Mouse (Mus musculus) heart, embryonic 11.5 days (tissue): ENCODE data around the gene Sema4a. TPM values are rescaled to one million over a fixed set of nuclear protein-coding genes. Genes with fewer than 3 reads are reported as not detected.
A peak's percentile ranks its signal among the peaks of the same experiment; 100 is the strongest.

ENCODE experiments used
- ATAC-seq: fragments of 200-750 bp; cut with Nextera tagmentation; replicated peaks from 2 replicates; pipeline ENCODE4 v1.8.0; 2017; ENCODE audit warnings: moderate library complexity; ENCODE audit not compliant: insufficient number of reproducible peaks, low FRiP score, low TSS enrichment
- H3K27ac ChIP-seq: fragments of 300-500 bp; sonication (generic); 2 replicates; pipeline ENCODE4 v1.5.1; 2014; ENCODE audit warnings: mild to moderate bottlenecking, low read depth, low read length
- H3K27me3 ChIP-seq: fragments of 300-500 bp; sonication (generic); 2 replicates; pipeline ENCODE4 v1.6.1; 2014; ENCODE audit warnings: mild to moderate bottlenecking, low read length, mixed read lengths; ENCODE audit not compliant: control insufficient read depth, insufficient read depth
- H3K36me3 ChIP-seq: fragments of 300-500 bp; sonication (generic); 2 replicates; pipeline ENCODE4 v1.6.1; 2014; ENCODE audit warnings: mild to moderate bottlenecking, low read length, moderate library complexity, mixed read lengths; ENCODE audit not compliant: control insufficient read depth, insufficient read depth
- H3K4me1 ChIP-seq: fragments of 300-500 bp; sonication (generic); 2 replicates; pipeline ENCODE4 v1.6.1; 2014; ENCODE audit warnings: low read length; ENCODE audit not compliant: control insufficient read depth, insufficient read depth
- H3K4me2 ChIP-seq: fragments of 300-500 bp; sonication (generic); 2 replicates; pipeline ENCODE4 v1.6.1; 2014; ENCODE audit warnings: mild to moderate bottlenecking, moderate library complexity
- H3K4me3 ChIP-seq: fragments of 300-500 bp; sonication (generic); 2 replicates; pipeline ENCODE4 v1.5.1; 2014; ENCODE audit warnings: low read depth, low read length
- H3K9ac ChIP-seq: fragments of 300-500 bp; sonication (generic); 2 replicates; pipeline ENCODE4 v1.6.1; 2014; ENCODE audit warnings: mild to moderate bottlenecking, low read depth, low read length, moderate library complexity
- H3K9me3 ChIP-seq: fragments of 300-500 bp; sonication (generic); replicated peaks from 2 replicates; pipeline ENCODE4 v1.6.1; 2016; ENCODE audit warnings: low read length; ENCODE audit not compliant: control insufficient read depth
- WGBS: fragments of 180-500 bp; shearing (Covaris S2); extraction: QIAGEN DNeasy Blood & Tissue Kit; methylation state at CpG from one replicate; pipeline ENCODE4 v1.1.7; 2014; ENCODE audit not compliant: insufficient replicate concordance; 5-methylcytosine and 5-hydroxymethylcytosine counted together
- polyA plus RNA-seq: library from polyadenylated mRNA; unstranded; fragments of >200 nt; fragmentation: Nextera tagmentation; extraction: Ambion mirVana; gene quantifications from 2 replicates; pipeline ENCODE4 v1.2.1, GENCODE M21; 2014

The Sema4a gene
- polyA plus RNA-seq, 1 experiment from 2014 or later = 0.80 TPM

- Histone ChIP-seq H3K27me3 (no peaks in the 10 kb centered on the region), H3K27ac (no peak overlapping the region), H3K36me3 (no peaks in the 10 kb centered on the region), H3K4me2 (no peak overlapping the region), H3K9me3 (no peaks in the 10 kb centered on the region), H3K4me1 (no peaks in the 10 kb centered on the region), H3K9ac (no peak overlapping the region), H3K4me3 (no peak overlapping the region)
- 56% methylated on average over 10 of the region's 10 CpGs for WGBS
- no peak for ATAC-seq
Observed at GRCm38 (mm10) chr3:88470943-88471479, 10.0 kb upstream of the Sema4a start.

GRCm38 (mm10) chr3:88469466-88469865 lies 8.5 kb upstream of the Sema4a start:
- ATAC-seq = no peak
- H3K36me3 ChIP-seq = no peaks in the 10 kb centered on the region
- H3K27me3 ChIP-seq = no peaks in the 10 kb centered on the region
- 83% methylated on average over 2 of the region's 2 CpGs for WGBS
- no peak overlapping the region for H3K4me2 ChIP-seq
- H3K4me3 ChIP-seq = no peak overlapping the region
- H3K4me1 ChIP-seq = no peaks in the 10 kb centered on the region
- H3K9ac ChIP-seq = no peak overlapping the region
- H3K27ac ChIP-seq = no peak overlapping the region
- H3K9me3 ChIP-seq = no peaks in the 10 kb centered on the region

DNA sequence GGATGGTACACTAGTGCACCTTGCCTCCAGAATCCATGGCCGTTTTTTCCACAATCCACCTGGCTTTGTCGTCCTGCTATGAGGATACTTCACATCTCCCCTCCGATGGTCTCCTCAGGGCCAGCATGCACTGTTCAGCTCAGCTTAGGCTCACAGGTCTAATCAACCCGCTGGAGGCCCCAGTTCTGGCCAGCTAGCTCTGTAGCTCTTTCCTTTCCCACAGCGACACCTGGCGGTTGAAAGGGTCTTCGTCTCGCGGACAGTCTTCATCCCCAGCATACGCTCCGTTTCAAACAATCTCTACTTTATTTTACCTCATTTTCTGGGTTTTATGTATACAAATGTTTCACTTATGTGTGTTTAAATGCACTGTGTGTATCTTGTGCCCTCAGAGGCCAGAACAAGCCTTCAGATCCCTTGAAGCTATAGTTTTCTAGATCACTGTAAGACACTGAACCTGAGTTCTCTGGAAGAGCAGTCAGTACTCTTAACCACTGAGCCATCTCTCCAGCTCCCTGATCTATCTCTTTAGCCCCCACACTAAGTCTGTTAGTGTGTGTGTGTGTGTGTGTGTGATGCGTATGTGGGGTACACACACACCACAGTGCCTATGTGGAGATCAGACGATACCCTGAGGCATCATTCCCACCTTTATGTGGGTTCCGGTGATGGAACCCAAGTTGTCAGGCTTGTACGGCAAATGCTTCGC lies 6.3 kb upstream of the Sema4a start:
- no peaks in the 10 kb centered on the region for H3K27me3 ChIP-seq
- H3K4me2 ChIP-seq = no peak overlapping the region
- H3K36me3 ChIP-seq = no peaks in the 10 kb centered on the region
- no peaks in the 10 kb centered on the region for H3K9me3 ChIP-seq
- no peak overlapping the region for H3K9ac ChIP-seq
- peak; percentile 63; the same call in 1 of the 2 replicates for ATAC-seq
- 29% methylated on average over 16 of the region's 16 CpGs for WGBS
- no peak overlapping the region for H3K4me3 ChIP-seq
- no peak overlapping the region for H3K27ac ChIP-seq
- no peaks in the 10 kb centered on the region for H3K4me1 ChIP-seq

DNA sequence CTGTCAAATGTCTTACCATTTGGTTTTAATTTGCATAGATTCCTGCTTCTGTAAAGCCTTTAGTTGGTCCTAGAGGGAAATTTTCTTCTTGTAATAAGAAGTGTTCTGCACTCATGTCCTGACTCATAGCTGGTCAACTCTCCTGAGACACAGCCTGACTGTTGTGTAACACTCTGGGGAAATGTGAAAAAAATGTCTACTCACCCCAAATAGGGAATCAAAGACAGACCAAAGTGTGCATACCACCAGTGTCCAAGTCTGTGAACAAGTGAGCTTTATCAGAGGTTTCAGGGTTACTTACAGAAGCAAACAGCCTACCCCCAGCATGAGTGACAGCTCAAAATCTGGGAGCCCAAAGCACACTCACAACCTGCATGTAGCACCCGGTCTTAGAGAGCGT lies 4.1 kb upstream of the Sema4a start:
- Histone ChIP-seq H3K4me1 (no peaks in the 10 kb centered on the region), H3K4me2 (no peak overlapping the region), H3K9me3 (no peaks in the 10 kb centered on the region), H3K4me3 (no peak overlapping the region), H3K36me3 (no peaks in the 10 kb centered on the region), H3K9ac (no peak overlapping the region), H3K27ac (no peak overlapping the region), H3K27me3 (peaks cover 2% of the 10 kb centered on the region; the same call in 1 of the 2 replicates)
- no peak for ATAC-seq
- 66% methylated on average over 2 of the region's 2 CpGs for WGBS

DNA sequence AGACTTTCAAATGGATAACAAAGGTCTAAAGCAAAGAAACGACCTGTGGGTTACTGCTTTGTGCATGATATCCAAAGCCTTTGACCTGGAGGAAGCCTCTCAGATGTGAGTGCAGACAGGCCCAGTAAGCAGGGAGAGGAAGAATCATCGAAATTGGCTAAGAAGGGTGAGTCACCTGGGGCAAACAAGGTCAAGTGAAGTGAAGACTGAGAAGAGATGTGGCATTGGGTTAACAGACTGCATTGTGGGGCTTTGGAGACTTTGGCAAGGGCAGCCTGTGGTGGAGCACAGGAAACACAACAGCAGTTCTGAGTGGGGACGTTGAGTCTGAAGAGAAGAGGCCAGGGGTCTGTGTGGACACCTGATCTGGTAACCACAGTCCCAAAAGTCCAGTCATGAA lies 3.4 kb upstream of the Sema4a start:
- 46% methylated on average over 3 of the region's 3 CpGs for WGBS
- no peak for ATAC-seq
- H3K9ac ChIP-seq = no peak overlapping the region
- no peaks in the 10 kb centered on the region for H3K4me1 ChIP-seq
- no peaks in the 10 kb centered on the region for H3K36me3 ChIP-seq
- no peak overlapping the region for H3K27ac ChIP-seq
- H3K9me3 ChIP-seq = no peaks in the 10 kb centered on the region
- no peak overlapping the region for H3K4me2 ChIP-seq
- no peak overlapping the region for H3K4me3 ChIP-seq
- H3K27me3 ChIP-seq = peaks cover 7% of the 10 kb centered on the region

DNA sequence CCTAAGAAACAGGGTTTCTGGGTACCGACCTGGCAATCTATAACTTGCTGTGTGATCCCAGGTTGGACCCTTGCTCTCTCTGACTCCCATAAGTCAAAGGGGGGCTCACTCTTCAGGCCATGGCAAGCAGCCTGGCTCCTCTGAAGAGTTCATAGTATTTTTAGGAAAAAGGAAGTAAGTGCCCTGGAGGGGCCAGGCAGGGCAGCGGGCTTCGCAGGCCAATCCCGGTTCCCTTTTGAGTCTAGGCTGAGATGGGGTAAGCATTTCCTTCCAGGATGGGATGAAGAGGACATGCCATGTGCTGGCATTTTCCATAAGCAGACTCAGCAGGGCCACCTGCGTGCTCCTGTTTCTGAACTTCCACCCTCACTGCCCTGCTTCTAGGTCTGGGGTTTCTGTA lies 953 bp downstream of the Sema4a start:
- WGBS = 70% methylated on average over 5 of the region's 5 CpGs
- Histone ChIP-seq H3K27ac (no peak overlapping the region), H3K27me3 (peaks cover 32% of the 10 kb centered on the region)

GRCm38 (mm10) chr3:88458778-88459219 lies 2.2 kb downstream of the Sema4a start:
- H3K4me2 ChIP-seq = peak overlapping the region; percentile 24; the same call in 1 of the 2 replicates
- no peaks in the 10 kb centered on the region for H3K36me3 ChIP-seq
- no peaks in the 10 kb centered on the region for H3K9me3 ChIP-seq
- H3K4me1 ChIP-seq = no peaks in the 10 kb centered on the region
- peaks cover 41% of the 10 kb centered on the region for H3K27me3 ChIP-seq
- H3K27ac ChIP-seq = no peak overlapping the region
- ATAC-seq = no peak
- 4% methylated on average over 14 of the region's 14 CpGs for WGBS
- no peak overlapping the region for H3K9ac ChIP-seq
- no peak overlapping the region for H3K4me3 ChIP-seq

More for the DNA sequence above, 953 bp downstream of the Sema4a start:
- Histone ChIP-seq H3K9me3 (no peaks in the 10 kb centered on the region), H3K4me3 (no peak overlapping the region), H3K9ac (no peak overlapping the region), H3K36me3 (no peaks in the 10 kb centered on the region), H3K4me2 (no peak overlapping the region), H3K4me1 (no peaks in the 10 kb centered on the region)
- no peak for ATAC-seq

DNA sequence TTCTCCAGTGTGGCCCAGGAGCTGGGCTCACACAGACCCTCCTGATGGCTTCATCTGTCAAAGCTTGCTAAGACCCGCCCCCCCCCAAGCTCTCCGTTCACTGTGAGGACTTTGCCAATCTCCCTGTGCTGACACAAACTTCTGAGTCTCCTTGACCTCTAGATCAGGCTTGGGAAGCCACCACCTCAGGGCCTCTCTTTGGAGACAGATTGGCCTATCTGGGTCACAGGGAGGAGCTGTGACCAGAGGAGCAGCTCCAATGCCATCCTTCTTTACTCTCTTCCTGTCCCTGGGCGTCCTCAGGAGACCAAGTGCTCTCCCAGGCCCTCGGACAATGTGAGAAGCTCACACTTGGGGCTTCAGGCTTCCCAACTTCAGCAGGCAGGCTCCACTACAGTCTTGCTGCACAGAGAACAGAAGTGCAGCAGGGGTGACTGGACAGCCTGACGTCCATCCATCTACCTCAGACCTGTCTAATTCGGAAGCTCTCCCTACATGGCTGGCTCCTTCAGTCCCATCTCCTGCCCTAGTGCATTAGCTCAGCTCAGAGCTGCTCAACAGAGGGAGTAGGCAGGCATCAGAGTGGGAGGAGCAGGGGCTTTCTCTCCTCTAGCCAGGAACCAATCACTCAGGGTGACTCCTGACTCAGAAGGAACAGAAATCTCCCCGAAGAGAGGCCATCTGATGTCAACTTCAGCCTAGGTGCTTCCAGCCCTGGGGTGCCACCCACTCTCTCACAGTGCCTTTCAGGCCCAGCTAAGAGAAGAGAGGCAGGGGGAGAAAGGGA lies 4.0 kb downstream of the Sema4a start:
- 55% methylated on average over 7 of the region's 7 CpGs for WGBS
- Histone ChIP-seq H3K9me3 (no peaks in the 10 kb centered on the region), H3K4me1 (no peaks in the 10 kb centered on the region), H3K27me3 (peaks cover 47% of the 10 kb centered on the region), H3K36me3 (no peaks in the 10 kb centered on the region), H3K9ac (no peak overlapping the region), H3K27ac (no peak overlapping the region), H3K4me3 (no peak overlapping the region), H3K4me2 (no peak overlapping the region)
- ATAC-seq = no peak
